Mouse (Mus musculus): ENCODE measurements at regions not wholly inside any gene's neighbourhood (a gene's known extent, or its start where the extent isn't known, plus 50 kb on each side); places are given as distances from the start of the nearest gene placed in this dataset.

DNA sequence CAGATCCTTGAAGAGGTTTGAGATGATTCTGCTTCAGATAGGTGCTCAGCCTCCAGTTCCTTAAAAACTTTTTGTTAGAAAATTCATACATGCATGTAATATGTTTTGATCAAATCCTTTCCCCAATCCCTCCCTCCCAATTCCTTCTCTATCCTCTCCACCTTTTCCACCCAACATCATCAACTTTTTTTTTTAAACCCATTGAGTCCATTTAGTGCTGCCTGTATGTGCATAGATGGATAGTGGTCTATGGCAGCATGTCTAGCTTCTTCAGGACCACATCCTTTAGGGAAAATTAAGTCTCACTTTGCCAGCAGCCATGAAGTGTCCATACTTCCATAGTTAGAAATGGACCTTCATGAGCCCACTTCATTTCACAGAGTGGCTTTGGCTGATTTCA lies 167.2 kb upstream of the Klhl29 start:
- no peak for DNase-seq
- Histone ChIP-seq H3K27ac (ENCODE audit: insufficient read depth, low read length) (no peak overlapping the region), H3K27me3 (ENCODE audit: control insufficient read depth, insufficient read depth, low read length) (no peaks in the 10 kb centered on the region), H3K4me1 (ENCODE audit: control insufficient read depth, insufficient read depth, low read length) (no peaks in the 10 kb centered on the region), H3K4me3 (replicated peaks; ENCODE audit: insufficient read depth, low read depth, low read length) (no peak overlapping the region)
- TF ChIP-seq POLR2A (IDR thresholded peaks at IDR 0.05; ENCODE audit: borderline replicate concordance, insufficient read depth, low read length): no peak
- no peak for TF ChIP-seq CTCF (IDR thresholded peaks at IDR 0.05; ENCODE audit: borderline replicate concordance, insufficient read depth, low read depth, low read length)

DNA sequence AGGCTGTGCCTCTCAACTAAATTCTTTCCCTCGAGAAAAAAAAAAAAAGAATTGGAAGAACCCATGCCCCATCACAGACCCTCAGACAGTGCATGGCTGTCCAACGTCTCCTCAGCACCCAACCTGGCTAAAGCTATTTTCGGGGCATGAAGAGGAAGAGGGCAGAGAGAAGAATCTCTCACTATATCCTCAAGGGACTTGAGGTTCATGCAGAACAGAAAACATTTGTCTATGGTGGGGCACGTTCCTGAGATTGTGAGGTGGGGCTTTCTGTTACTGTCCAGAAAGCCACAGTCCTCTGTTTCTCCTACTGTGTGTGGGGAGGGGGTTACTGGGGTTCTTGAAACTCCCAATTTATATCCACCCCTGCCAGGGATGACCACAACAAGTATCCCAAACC lies 120.8 kb upstream of the Klhl29 start:
- 79% methylated on average over 4 of the region's 4 CpGs for WGBS

GRCm38 (mm10) chr12:5494657-5495512 lies 119.4 kb upstream of the Klhl29 start:
- no peaks in the 10 kb centered on the region for H3K27me3 ChIP-seq (ENCODE audit: control insufficient read depth, insufficient read depth, low read length)
- DNase-seq: no peak
- WGBS: 50% methylated on average over 7 of the region's 7 CpGs
- no peak overlapping the region for H3K27ac ChIP-seq (ENCODE audit: insufficient read depth, low read length)
- TF ChIP-seq CTCF (IDR thresholded peaks at IDR 0.05; ENCODE audit: borderline replicate concordance, insufficient read depth, low read depth, low read length): no peak
- TF ChIP-seq POLR2A (IDR thresholded peaks at IDR 0.05; ENCODE audit: borderline replicate concordance, insufficient read depth, low read length): no peak
- H3K4me1 ChIP-seq (ENCODE audit: control insufficient read depth, insufficient read depth, low read length): no peaks in the 10 kb centered on the region
- no peak overlapping the region for H3K4me3 ChIP-seq (replicated peaks; ENCODE audit: insufficient read depth, low read depth, low read length)

More for the DNA sequence above, 120.8 kb upstream of the Klhl29 start:
- no peak overlapping the region for H3K27ac ChIP-seq (ENCODE audit: insufficient read depth, low read length)
- H3K4me1 ChIP-seq (ENCODE audit: control insufficient read depth, insufficient read depth, low read length): no peaks in the 10 kb centered on the region
- no peak overlapping the region for H3K4me3 ChIP-seq (replicated peaks; ENCODE audit: insufficient read depth, low read depth, low read length)
- DNase-seq: no peak
- no peak for TF ChIP-seq CTCF (IDR thresholded peaks at IDR 0.05; ENCODE audit: borderline replicate concordance, insufficient read depth, low read depth, low read length)
- no peak for TF ChIP-seq POLR2A (IDR thresholded peaks at IDR 0.05; ENCODE audit: borderline replicate concordance, insufficient read depth, low read length)
- H3K27me3 ChIP-seq (ENCODE audit: control insufficient read depth, insufficient read depth, low read length): no peaks in the 10 kb centered on the region; the same call in 1 of the 2 replicates

DNA sequence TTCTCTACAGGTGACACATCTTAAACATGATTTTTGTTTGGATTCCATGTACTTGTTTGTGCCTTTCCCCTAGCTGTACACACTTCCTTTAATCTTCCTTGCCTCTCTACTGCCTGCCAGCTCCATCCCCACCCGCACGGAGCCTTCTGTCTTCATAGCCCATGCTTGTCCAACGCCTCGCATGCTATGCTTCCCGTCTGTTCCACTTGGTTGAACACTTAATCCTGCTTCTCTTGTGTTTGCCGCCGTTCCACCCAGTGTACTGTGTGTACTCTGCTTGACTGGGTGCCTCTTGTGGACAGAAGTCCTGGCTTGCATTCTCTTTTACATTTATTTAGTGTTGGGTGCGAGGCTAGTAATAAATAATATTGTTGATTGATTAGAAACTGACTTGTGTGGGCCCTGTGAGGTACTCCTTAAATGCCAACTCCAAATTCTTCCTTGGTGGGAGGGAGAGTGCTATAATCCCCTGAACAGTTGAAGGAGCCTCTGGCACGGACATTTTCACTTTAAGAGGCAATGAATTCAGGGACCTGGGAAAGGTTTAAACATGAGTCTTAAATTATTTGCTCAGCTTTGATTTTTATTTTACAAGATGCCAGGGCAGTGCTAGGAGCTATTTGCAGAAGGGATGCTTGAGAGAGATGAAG lies 88.9 kb upstream of the Klhl29 start:
- 23% methylated on average over 9 of the region's 9 CpGs for WGBS
- Histone ChIP-seq H3K4me3 (replicated peaks; ENCODE audit: insufficient read depth, low read depth, low read length) (no peak overlapping the region), H3K27me3 (ENCODE audit: control insufficient read depth, insufficient read depth, low read length) (no peaks in the 10 kb centered on the region), H3K4me1 (ENCODE audit: control insufficient read depth, insufficient read depth, low read length) (no peaks in the 10 kb centered on the region), H3K27ac (ENCODE audit: insufficient read depth, low read length) (no peak overlapping the region)
- TF ChIP-seq POLR2A (IDR thresholded peaks at IDR 0.05; ENCODE audit: borderline replicate concordance, insufficient read depth, low read length): no peak
- no peak for TF ChIP-seq CTCF (IDR thresholded peaks at IDR 0.05; ENCODE audit: borderline replicate concordance, insufficient read depth, low read depth, low read length)
- peak in 1 of 2 experiments; percentile 4 for DNase-seq

GRCm38 (mm10) chr12:5453157-5453556 lies 77.7 kb upstream of the Klhl29 start:
- Histone ChIP-seq H3K27ac (ENCODE audit: insufficient read depth, low read length) (no peak overlapping the region), H3K27me3 (ENCODE audit: control insufficient read depth, insufficient read depth, low read length) (no peaks in the 10 kb centered on the region), H3K4me3 (replicated peaks; ENCODE audit: insufficient read depth, low read depth, low read length) (no peak overlapping the region), H3K4me1 (ENCODE audit: control insufficient read depth, insufficient read depth, low read length) (no peaks in the 10 kb centered on the region)
- no peak for DNase-seq
- no peak for TF ChIP-seq POLR2A (IDR thresholded peaks at IDR 0.05; ENCODE audit: borderline replicate concordance, insufficient read depth, low read length)
- TF ChIP-seq CTCF (IDR thresholded peaks at IDR 0.05; ENCODE audit: borderline replicate concordance, insufficient read depth, low read depth, low read length): no peak
- WGBS: 92% methylated on average over 2 of the region's 2 CpGs

GRCm38 (mm10) chr12:5443730-5444129 lies 68.2 kb upstream of the Klhl29 start:
- DNase-seq: peak; percentile 16 to 41
- no peaks in the 10 kb centered on the region for H3K27me3 ChIP-seq (ENCODE audit: control insufficient read depth, insufficient read depth, low read length)
- H3K4me3 ChIP-seq (replicated peaks; ENCODE audit: insufficient read depth, low read depth, low read length): no peak overlapping the region
- H3K4me1 ChIP-seq (ENCODE audit: control insufficient read depth, insufficient read depth, low read length): no peaks in the 10 kb centered on the region; the same call in 1 of the 2 replicates
- whole genome bisulfite sequencing: 55% methylated on average over 2 of the region's 2 CpGs
- no peak for TF ChIP-seq CTCF (IDR thresholded peaks at IDR 0.05; ENCODE audit: borderline replicate concordance, insufficient read depth, low read depth, low read length)
- no peak for TF ChIP-seq POLR2A (IDR thresholded peaks at IDR 0.05; ENCODE audit: borderline replicate concordance, insufficient read depth, low read length)
- no peak overlapping the region for H3K27ac ChIP-seq (ENCODE audit: insufficient read depth, low read length)

GRCm38 (mm10) chr12:5443091-5443531 lies 67.6 kb upstream of the Klhl29 start:
- no peak for DNase-seq
- H3K4me3 ChIP-seq (replicated peaks; ENCODE audit: insufficient read depth, low read depth, low read length): no peak overlapping the region
- no peak overlapping the region for H3K27ac ChIP-seq (ENCODE audit: insufficient read depth, low read length)
- H3K27me3 ChIP-seq (ENCODE audit: control insufficient read depth, insufficient read depth, low read length): no peaks in the 10 kb centered on the region
- 69% methylated on average over 7 of the region's 7 CpGs for WGBS
- no peak for TF ChIP-seq CTCF (IDR thresholded peaks at IDR 0.05; ENCODE audit: borderline replicate concordance, insufficient read depth, low read depth, low read length)
- TF ChIP-seq POLR2A (IDR thresholded peaks at IDR 0.05; ENCODE audit: borderline replicate concordance, insufficient read depth, low read length): no peak
- H3K4me1 ChIP-seq (ENCODE audit: control insufficient read depth, insufficient read depth, low read length): no peaks in the 10 kb centered on the region; the same call in 1 of the 2 replicates

Data from cerebellum, adult 2 months (tissue).